Mouse (Mus musculus) bone marrow macrophage, adult 2 months (primary cell): ENCODE data around the gene Ppp1r27.

ENCODE experiments used
- CTCF ChIP-seq: IDR thresholded peaks from 2 replicates; pipeline ENCODE4 v1.5.1; 2012; ENCODE audit warnings: low read depth, mild to moderate bottlenecking, low read length, moderate library complexity
- POLR2A ChIP-seq: IDR thresholded peaks from 2 replicates; pipeline ENCODE4 v1.6.1; 2012; ENCODE audit warnings: mild to moderate bottlenecking, low read depth, low read length, borderline replicate concordance

- TF ChIP-seq CTCF (no peak), POLR2A (no peak)
Observed at GRCm38 (mm10) chr11:120519738-120520137, 31.2 kb downstream of the Ppp1r27 start.
